Mouse (Mus musculus) embryo, embryonic 11 days (tissue): ENCODE measurements around the gene Irak4.

ENCODE experiments used
- DNase-seq: peaks from one replicate; pipeline ENCODE4 v3.0.0-alpha.2; 2015

Irak4 gene

DNA sequence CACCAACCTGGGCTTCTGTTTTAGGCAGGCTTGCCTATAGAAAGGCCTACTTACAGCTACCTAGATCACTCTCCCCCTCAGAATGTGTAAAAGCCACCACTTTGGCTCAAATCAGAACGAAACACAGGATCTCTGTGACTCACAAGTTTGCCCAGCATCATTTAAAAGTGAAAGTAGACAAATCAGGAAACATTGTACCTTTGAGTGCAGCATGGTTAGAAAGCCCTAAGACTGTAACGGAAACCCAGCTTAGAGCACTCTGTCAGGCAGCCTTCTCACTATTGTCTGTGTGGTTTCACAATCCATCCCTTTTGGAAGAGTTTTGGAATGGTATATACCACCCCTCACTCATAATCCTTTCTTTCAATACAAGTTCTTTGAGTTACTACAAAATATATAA lies 21.5 kb downstream of the Irak4 start:
- no peak for DNase-seq

DNA sequence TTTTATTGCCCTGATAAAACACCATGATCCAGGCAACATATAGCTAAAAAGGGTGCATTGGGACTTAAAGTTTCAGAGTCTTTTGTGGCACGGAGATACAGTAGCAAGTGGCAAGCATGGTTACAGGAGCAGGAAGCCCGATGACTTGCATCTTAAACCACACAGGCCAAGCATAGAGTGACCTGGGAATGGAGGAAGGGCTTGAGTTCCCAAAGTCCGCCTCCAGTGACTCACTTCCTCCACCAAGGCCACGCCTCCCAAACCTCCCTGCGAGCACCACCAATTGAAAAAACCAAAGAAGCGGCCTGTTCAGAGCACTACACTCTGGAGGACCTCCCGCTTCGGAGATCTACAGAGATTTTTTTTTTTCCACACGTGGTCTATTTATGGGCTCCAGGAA lies 22.4 kb downstream of the Irak4 start:
- no peak for DNase-seq

DNA sequence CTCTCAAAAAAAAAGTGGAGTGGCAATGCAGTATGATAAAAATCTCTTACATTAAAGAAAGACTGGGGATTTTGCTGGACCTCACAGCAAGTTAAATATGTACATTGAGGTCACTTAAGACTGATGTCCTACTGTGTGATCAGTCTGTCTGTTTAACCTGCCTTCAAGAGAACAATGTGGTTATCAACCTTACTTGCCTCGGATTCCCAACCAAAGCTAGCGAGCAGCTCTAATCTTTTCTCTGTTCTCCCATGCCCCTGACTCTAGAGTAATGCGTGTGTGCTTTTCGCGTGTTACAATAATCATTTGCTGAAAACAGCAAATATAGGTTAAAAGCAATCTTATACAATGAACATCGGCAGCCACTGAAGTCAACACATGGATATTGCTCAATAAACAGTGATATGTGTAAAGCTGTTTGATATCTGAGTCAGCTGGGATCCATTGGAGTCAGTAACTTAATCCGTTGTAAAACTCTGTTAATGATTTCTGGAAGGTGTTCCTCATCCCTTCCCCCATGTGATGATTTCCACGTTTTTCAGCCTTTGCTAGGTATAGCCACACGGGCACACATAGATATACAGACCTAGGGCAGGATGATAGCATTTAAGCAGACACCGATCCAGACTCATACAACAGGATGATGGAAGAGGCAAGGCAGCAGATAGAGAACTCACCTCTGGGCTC lies 25.2 kb downstream of the Irak4 start:
- DNase-seq: no peak

DNA sequence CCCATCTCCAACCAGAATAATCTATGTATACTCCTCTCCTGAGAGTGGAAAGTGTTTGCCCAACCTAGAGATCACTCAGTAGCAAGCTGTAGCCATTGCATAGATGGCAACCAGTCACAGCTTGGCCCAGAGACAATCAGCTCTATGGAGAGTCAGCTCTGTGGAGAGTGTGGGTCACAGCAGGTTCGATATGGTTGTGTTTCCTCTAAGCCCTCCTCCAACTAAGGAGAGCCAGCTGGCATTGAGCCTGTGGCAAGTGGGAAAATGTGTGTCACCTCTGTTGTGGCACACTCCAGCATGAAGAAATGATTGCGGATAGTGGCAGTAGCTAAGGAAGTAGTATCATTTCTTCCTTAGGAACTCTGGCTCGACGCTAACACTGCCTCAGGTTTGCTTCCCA lies 28.1 kb downstream of the Irak4 start:
- DNase-seq: no peak

DNA sequence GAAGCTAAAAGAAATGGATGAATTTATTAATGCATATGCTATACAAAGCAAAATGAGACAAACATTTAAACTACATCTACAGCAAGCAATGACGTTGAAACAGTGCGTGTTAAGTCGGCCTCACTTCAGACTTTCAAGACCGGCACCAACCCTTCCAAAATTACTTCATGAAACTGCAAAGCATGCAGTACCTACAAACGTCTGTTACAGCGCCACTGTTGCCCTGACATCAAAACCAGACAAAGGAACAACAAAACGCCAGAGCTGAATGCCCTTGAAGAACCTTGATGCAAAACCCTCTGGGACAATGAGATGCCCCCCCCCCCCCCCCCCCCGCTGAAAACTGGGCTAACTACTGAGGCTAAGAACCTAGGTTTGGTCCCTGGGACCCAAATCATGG lies 29.3 kb downstream of the Irak4 start:
- peak; percentile 12 for DNase-seq

DNA sequence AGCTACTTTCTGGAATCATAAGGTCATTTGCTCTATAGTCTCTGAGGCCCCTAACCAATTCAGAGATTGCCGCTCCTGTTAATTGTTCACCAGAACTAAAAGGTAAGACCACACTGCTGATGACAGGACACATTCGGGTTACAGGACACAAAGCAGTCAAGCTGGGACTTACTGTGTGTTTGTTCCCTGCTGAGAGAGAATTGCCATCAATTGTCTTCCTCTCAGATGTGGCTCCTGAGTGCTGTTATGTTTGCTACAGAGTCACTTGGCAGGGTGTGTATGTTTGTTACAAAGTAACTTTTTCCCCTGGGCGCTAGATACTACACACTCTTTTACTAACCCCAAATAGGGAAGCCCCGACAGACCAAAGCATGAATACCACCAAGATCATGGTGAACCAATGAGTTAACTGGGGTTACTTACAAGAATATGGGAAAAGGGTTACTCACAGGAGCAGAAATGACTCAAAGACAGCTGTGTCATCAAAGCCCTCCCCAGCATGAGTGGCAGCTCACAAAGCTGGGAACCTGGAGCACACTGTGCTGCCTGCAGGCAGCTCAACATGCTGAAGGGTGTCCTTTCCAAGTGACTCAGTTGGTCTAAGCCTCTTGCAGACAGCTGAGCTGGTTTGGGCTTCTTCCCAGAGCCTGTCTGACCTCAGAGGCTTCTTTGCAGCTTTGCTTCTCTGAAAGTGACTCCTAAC lies 31.3 kb downstream of the Irak4 start:
- no peak for DNase-seq

DNA sequence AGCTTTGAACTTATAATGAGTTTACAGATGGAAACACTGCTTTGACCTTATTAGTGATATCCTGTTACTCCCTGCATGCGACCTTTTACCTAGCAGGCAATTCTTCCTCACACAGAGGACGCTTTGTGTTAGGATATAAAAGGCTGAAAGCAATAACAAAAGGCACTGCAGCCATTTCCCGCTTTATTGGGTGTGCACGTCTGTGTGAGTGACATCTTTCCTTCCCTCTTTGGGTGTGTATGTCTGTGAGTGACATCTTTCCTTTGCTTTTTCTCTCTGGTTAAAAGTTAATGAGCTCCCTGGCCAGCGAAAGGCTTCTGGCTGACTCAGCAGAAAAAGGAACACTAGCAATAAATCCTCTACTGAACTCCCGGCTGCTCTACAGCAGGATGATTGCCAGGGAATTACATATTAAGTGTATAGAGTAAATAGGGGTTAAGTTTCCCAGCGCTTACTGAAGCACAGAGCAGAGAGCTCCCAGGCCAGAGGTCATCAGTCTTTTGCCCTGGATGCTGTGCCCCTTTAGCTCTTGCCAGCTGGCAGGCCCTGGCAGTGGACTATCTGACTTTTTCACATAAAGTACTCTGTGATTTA lies 38.7 kb downstream of the Irak4 start:
- no peak for DNase-seq

DNA sequence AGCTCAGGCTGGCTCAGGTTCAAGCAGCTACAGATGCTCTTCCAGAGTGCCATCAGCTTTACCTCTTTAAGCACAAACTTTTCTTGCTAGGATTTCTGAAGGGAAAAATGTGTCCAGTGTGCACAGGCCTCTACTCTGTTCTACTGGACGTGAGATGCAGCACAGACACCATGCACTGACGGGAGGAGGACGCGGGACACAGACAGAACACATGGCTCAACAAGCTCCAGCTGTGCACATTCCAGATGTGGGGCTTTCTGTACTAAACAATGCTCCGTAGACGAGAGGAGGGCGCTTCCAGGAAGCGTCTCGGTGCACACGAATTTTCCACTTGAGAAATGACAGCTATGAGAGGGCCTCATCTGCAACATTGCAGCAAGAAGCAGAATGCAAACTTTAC lies 39.7 kb downstream of the Irak4 start:
- no peak for DNase-seq

DNA sequence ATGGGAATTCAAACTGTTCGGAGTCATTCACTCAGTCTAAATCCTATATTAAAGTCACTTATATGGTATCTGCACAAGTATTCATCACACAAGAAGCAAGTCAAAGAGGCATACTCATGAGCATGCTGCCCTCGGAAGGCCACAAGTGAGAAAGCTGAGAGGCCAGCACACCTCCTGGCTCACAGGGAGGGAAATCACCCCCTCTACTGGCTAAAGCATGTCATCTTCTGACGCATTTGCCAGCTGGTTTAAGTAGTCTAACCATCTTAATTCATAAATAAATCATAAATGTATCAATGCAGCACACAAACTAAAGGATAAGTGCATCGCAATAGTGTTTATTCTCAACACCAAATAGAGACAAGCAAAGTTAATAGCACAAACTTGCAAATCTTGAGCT lies 41.3 kb downstream of the Irak4 start:
- no peak for DNase-seq

DNA sequence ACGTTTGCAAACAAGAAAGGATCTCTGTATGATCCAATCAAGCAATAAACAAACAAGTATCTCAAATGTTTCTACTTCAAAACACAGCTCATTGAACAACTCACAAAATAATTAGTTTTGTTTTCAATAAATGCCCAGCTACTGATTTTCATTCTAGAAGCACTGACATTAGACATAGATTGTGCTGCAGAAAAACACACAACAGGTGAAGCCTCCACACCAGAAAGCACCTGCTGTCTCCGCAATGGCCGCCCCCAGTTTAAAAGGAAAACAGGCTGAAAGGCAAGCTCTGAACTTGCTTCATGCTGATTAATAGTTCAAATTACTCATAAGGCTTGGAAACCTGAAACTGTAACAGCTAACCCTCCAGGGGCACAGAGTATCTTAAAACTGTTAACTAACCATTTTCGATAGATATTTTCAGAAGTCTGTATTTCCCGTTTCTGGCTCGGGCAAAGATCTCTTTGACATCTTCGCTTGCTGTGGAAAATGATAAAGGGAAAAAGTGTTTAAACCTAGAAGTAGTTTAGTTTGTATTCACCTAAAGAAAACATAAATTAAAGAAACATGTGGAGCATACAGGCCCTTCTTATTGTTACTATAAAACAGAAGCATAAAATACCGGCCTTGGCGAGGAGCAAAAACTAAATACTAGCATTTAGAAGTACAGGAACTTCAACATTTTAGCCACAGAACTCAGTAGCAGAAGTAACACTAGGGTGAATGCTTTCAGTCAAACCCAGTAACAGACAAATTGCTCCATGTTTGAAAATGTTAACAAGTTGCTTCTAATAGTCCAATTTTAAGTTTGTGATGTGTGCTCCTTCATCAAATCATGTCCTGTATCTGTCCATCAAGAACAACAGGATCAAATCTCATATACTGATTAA lies 44.6 kb downstream of the Irak4 start:
- no peak for DNase-seq

DNA sequence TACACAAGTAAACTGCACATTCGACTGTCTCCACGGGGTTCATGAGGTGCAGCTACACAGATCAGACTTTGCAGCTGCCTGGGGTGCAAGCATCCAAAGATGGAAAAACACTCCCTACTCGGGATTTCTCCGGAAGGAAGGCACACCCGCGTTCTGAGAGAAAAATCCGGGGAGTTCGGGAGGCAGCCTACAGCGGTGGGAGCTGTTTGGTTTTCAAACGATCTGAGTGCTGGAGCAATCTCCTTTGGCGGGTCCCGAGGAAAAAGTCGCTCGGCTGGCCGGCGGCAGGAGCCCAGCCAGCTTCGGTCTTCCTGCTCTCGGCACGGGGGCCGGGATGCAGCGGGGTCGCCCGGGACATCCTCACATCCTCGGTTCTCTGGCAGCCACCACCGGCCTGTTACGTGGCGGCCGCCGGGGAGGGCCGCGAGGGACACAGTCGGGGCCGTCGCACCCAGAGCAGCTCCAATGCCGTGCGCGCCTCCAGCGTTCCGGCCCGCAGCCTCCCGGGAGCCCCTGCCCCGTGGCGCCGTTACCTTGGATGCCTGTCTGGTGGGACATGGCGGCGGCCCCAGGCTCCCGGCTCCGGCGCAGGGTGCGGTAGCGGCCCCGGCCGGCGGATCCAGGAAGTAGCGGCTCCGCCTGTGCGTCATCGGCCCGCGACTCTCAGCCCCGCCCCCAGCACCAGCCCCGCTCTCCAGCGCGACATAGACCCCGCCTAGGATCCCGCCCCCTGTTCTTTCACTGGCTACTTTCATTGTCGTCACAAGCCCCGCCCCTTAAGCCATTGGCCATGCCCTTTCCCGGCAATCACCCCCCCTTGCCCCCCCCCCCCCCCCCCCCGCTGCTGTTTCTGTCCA lies 46.0 kb downstream of the Irak4 start, which contains the start of gene Twf1:
TSS of gene Twf1 (minus strand) at position 671 of the 857 bp plus-strand sequence.
- DNase-seq: peak; percentile 98

DNA sequence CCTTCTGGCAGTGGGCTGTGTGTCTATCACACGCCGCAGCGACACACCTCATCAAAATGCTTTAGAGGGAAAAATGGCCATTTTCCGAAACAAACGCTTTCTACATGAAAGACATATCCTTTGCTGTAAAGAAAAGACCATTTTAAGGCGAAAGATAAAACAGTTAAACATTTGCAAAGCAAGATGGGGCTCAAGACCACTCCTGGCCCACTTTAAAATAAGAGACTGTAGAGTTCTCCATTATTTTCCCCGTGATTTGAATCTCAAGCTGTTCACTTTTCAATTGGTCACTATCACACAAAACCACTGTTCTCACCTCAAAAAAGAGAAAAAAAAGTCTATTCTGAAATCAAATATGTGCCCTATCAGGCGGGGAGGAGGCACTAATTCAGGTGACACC lies 46.6 kb downstream of the Irak4 start:
- no peak for DNase-seq

DNA sequence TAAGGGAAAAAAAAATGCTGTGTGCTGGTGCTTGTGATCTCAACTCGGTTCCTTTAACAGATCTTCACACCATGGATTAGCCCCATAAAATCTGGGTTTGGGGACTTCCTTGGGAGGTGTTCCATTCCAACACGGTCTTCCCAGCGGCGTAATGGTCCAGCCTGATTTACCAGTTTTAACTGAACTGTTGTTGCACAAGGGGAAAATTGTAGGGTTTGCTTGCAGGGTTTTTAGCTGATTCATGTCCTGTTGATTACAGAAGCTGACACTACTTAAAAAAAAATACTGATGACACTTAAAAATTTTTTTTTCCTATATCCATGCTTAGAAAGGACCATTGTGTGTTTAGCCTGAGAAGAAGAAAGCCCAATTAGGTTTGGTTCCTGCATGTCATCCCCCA lies 47.9 kb downstream of the Irak4 start:
- no peak for DNase-seq

DNA sequence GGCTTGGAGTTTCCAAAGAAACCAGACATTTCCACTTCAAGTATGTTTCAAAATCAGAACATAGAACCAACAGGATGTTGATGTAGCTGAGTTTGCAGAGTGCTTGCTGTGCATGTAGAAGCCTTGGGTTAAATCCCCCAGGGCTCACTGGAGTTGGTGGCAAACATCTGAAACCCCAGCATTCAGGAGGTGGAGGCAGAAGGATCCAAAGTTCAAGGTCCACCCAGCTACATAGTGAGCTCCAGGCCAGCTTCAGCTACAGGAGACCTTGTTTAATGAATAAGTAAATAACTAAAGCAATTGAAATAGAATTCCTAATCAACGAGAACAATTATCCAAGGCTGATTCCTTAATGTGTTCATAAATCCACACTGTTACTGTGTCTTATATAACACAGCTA lies 50.1 kb downstream of the Irak4 start:
- DNase-seq: no peak

DNA sequence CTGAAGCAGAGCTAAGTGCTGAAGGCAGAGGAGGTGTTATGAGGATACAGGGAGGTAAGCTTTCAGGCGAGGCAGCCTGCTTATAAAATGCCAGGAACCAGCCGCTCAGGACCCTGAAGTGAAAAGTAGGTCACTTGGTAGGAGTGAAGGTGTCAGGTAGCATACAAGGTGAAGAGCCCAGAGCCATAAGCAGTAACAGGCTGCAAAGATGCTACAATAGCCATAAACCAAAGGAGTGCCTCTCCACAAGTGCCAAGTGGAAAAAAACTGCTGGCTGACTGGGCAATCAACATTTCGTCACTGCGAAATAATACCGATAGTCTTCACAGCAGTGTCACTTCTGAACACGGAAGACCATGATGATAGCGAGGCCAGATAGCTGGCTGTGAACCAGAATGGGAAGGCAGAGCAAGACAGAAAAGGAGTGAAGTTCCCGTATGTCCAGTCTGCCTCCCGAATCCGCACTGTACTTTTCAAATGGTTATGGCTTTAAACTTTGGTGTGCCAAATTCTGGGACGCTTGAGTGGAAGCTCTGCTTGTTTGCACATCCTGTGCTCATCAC lies 56.8 kb downstream of the Irak4 start:
- DNase-seq: no peak

DNA sequence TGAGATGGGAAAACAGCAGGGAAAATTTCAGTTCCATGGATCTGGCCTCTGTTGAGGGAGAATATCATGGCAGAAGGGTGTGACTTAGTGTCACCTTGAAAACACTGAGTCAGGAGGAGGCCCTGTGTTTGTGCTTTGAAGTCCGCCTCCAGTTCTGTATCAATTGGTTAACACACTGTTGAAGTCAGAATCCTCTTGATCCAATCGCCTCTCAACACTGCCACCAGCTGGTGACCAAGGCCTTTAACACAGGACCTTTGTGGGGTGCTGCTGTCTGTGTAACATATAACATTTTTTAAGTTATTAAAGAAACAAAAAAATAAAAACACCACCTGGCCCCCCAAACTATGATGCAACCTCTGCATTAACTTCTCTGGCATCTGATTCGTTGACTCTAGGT lies 57.9 kb downstream of the Irak4 start:
- peak; percentile 64 for DNase-seq

DNA sequence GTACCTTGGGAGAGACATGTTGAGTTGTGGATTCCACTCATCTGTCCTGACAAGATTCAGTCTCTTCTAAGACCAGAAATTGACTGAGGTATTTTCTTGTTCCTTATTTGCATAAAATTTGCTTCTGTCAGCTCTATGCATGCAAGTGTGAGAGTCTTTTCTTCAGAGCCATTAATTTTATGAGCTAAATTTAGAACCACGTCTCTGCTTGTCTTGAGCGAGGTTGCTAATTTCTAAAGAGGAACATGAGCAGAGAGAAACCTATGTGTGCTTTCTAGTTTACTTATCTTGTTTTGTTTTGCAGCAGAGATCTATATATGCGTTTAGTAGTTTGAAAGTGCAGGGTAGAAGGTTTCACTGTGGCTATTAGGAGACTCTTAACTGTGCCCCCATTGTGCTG lies 59.0 kb downstream of the Irak4 start:
- no peak for DNase-seq

DNA sequence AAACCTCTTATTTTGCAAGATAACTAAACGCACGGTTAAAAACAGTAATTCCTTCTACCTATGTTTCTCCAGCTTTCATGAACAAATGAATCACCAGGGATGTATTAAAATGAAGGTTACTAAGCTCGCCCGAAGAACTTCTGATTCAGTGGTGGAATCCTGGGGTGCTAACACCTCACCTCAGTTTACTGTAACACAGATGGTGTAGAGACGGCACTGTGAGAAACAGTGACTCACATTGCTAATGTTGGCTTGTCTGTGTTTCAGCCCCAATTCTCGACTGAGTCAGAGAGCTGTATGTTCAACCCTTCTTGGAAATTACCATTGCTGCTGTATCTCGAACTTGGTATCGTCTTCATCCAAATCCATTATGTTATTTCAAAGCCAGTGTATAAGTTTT lies 64.3 kb downstream of the Irak4 start:
- DNase-seq: no peak

DNA sequence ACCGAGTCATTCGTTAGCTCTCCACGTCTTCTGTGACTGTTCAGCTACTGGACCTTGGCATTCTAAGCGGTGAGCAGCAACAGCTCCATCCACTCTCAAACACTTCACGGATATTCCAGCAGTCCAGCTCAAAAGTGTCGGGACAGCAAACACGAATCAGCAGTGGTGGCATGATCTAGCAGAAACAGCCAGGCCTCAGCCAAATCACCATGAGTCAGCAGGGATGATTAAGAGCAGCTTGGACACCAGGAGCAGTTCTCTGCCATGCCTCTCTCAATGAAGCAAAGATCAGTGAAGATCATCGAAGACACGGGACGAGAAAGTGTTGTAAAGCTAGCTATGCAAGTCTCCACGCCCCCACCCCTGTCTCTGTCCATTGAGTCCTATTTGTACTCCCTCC lies 72.6 kb downstream of the Irak4 start:
- no peak for DNase-seq

DNA sequence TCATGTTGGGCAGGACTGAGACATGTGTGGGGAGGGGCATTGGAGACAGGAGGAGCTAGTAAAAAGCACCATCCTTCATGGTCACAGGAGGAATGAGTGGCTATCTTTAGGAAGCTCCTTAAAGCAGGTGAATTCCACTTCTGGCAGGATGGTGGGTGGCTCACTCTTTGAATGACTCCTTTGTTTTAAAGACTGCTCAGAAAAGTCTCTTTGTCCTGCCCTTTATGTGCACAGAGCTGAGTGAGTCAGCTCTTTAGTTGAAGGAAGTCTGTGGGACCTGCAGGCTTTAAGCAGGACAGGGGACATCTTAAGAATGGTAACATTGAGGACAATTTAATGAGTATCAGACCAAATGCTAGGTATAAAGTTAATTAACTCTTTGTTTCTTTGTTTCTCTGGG lies 77.5 kb downstream of the Irak4 start:
- no peak for DNase-seq

DNA sequence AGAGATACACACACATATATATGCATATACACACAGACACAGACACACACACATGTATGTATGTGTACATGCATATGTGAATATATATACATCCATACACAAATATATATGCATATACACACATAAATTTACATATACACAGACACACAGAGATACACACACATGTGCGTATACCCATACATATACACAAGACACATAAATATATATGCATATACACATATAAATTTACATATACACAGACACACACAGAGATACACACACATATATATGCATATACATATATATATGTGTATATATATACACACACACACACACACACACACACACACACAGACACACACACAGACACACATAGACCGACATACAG lies 85.0 kb downstream of the Irak4 start:
- no peak for DNase-seq
